Mouse (Mus musculus) liver, embryonic 16.5 days (tissue): ENCODE data around the gene Lat2. TPM values are rescaled to one million over a fixed set of nuclear protein-coding genes. Genes with fewer than 3 reads are reported as not detected.

Experiments
- ATAC-seq: fragments of 200-750 bp; cut with Nextera tagmentation; 2 replicates; pipeline ENCODE4 v1.8.0; 2017; ENCODE audit warnings: low read depth, mild to moderate bottlenecking, moderate number of reproducible peaks, moderate library complexity
- H3K27ac ChIP-seq: fragments of 300-500 bp; sonication (generic); 2 replicates; pipeline ENCODE4 v1.5.1; 2014; ENCODE audit warnings: mild to moderate bottlenecking, low read length
- H3K27me3 ChIP-seq: fragments of 300-500 bp; sonication (generic); 2 replicates; pipeline ENCODE4 v1.6.1; 2014; ENCODE audit warnings: low read depth, low read length, mixed read lengths; ENCODE audit not compliant: control insufficient read depth, insufficient read depth
- H3K36me3 ChIP-seq: fragments of 300-500 bp; sonication (generic); 2 replicates; pipeline ENCODE4 v1.6.1; 2014; ENCODE audit warnings: mild to moderate bottlenecking; ENCODE audit not compliant: control insufficient read depth, insufficient read depth
- H3K4me1 ChIP-seq: fragments of 300-500 bp; sonication (generic); 2 replicates; pipeline ENCODE4 v1.6.1; 2014; ENCODE audit warnings: low read depth, low read length, mixed read lengths; ENCODE audit not compliant: control insufficient read depth
- H3K4me2 ChIP-seq: fragments of 300-500 bp; sonication (generic); 2 replicates; pipeline ENCODE4 v1.6.1; 2014; ENCODE audit warnings: low read depth, low read length, mixed read lengths
- H3K4me3 ChIP-seq: fragments of 300-500 bp; sonication (generic); 2 replicates; pipeline ENCODE4 v1.5.1; 2014; ENCODE audit warnings: low read depth, mild to moderate bottlenecking, low read length
- H3K9ac ChIP-seq: fragments of 300-500 bp; sonication (generic); 2 replicates; pipeline ENCODE4 v1.6.1; 2014; ENCODE audit warnings: low read depth, low read length
- H3K9me3 ChIP-seq: fragments of 300-500 bp; sonication (generic); replicated peaks from 2 replicates; pipeline ENCODE4 v1.6.1; 2016; ENCODE audit warnings: low read length; ENCODE audit not compliant: control insufficient read depth
- WGBS: fragments of 180-500 bp; shearing (Covaris S2); extraction: QIAGEN DNeasy Blood & Tissue Kit; methylation state at CpG from one replicate; pipeline ENCODE4 v1.1.7; 2014; ENCODE audit not compliant: insufficient replicate concordance; 5-methylcytosine and 5-hydroxymethylcytosine counted together
- polyA plus RNA-seq: library from polyadenylated mRNA; unstranded; fragments of >200 nt; fragmentation: Nextera tagmentation; extraction: Ambion mirVana; gene quantifications from 2 replicates; pipeline ENCODE4 v1.2.1, GENCODE M21; 2015

The Lat2 gene
- polyA plus RNA-seq, 1 experiment from 2014 or later: 1.7 TPM

DNA sequence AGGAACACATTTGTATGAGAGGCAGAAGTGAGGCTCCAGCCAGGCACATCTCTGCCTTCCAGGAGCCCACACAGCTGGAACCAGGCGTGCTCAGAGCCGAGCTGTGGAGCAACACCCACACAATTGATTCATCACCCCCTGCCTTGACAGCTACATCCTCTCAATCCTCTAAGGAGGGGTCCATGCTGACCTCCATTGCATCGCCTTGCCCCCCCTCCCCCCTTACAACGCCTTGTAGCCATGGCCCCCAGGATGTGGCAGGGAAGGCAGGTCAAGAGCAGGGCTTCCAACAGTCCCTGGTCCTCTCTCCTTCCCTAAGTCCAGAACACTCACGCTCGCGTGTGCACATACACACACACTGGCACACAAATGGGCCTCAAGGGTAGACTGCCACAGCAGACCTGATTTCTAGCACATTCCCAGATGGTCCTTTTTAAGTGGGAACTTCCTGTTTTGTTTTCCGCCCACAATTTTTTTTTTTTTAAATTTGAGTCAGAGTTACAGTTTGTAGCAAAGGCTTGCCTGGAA is 45.8 kb downstream of the Lat2 start:
- no peaks in the 10 kb centered on the region for H3K27me3 ChIP-seq
- no peak overlapping the region for H3K4me3 ChIP-seq
- whole genome bisulfite sequencing: 41% methylated on average over 8 of the region's 8 CpGs
- H3K27ac ChIP-seq: no peak overlapping the region
- no peak overlapping the region for H3K4me2 ChIP-seq
- no peaks in the 10 kb centered on the region for H3K9me3 ChIP-seq
- no peak for ATAC-seq
- no peak overlapping the region for H3K9ac ChIP-seq
- no peaks in the 10 kb centered on the region for H3K36me3 ChIP-seq
- H3K4me1 ChIP-seq: peaks cover 13% of the 10 kb centered on the region

- Histone ChIP-seq H3K9ac (no peak overlapping the region), H3K4me2 (no peak overlapping the region), H3K27me3 (no peaks in the 10 kb centered on the region), H3K4me1 (peaks cover 13% of the 10 kb centered on the region), H3K4me3 (no peak overlapping the region), H3K36me3 (no peaks in the 10 kb centered on the region), H3K9me3 (no peaks in the 10 kb centered on the region), H3K27ac (no peak overlapping the region)
- 52% methylated on average over 3 of the region's 3 CpGs for WGBS
- ATAC-seq: no peak
These were observed 46.8 kb downstream of the Lat2 start for GRCm38 (mm10) chr5:134568030-134568429.

GRCm38 (mm10) chr5:134567445-134567844 is 47.4 kb downstream of the Lat2 start:
- WGBS: 68% methylated on average over 4 of the region's 4 CpGs
- Histone ChIP-seq H3K27me3 (no peaks in the 10 kb centered on the region), H3K4me2 (no peak overlapping the region), H3K4me1 (peaks cover 7% of the 10 kb centered on the region), H3K9ac (no peak overlapping the region), H3K4me3 (no peak overlapping the region), H3K36me3 (no peaks in the 10 kb centered on the region), H3K9me3 (no peaks in the 10 kb centered on the region), H3K27ac (no peak overlapping the region)
- no peak for ATAC-seq

DNA sequence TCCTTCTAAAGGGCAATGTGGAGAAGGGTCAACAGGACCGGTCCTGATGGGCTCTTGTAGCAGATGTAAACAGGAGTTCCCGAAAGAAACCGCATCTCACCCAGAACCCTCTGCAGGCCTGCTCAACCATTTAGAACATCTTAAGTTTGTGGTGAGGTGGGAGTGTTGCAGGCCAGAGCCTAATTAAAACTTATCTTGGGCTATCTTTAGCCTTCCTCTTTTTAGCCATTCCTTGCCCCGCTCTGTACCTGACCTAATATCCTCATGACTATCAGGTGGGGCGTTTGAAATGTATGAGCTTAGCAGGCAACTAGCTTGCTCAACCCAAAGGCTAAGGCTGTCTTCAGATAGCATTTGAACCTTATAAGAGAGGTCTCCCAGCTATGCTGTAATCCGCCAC is 49.1 kb downstream of the Lat2 start:
- no peak for ATAC-seq
- H3K36me3 ChIP-seq: no peaks in the 10 kb centered on the region
- no peaks in the 10 kb centered on the region for H3K4me1 ChIP-seq
- H3K27me3 ChIP-seq: no peaks in the 10 kb centered on the region
- H3K9me3 ChIP-seq: no peaks in the 10 kb centered on the region
- H3K4me3 ChIP-seq: no peak overlapping the region
- H3K4me2 ChIP-seq: no peak overlapping the region
- no peak overlapping the region for H3K9ac ChIP-seq
- WGBS: 65% methylated on average over 6 of the region's 6 CpGs
- H3K27ac ChIP-seq: no peak overlapping the region

GRCm38 (mm10) chr5:134564272-134564671 is 50.6 kb downstream of the Lat2 start:
- no peak overlapping the region for H3K9ac ChIP-seq
- no peak overlapping the region for H3K4me2 ChIP-seq
- WGBS: 89% methylated on average over 2 of the region's 2 CpGs
- H3K27ac ChIP-seq: no peak overlapping the region
- no peaks in the 10 kb centered on the region for H3K4me1 ChIP-seq
- no peak for ATAC-seq
- no peaks in the 10 kb centered on the region for H3K27me3 ChIP-seq
- H3K4me3 ChIP-seq: no peak overlapping the region
- no peaks in the 10 kb centered on the region for H3K9me3 ChIP-seq
- no peaks in the 10 kb centered on the region for H3K36me3 ChIP-seq

- Histone ChIP-seq H3K4me1 (no peaks in the 10 kb centered on the region), H3K4me3 (no peak overlapping the region), H3K36me3 (no peaks in the 10 kb centered on the region), H3K9me3 (no peaks in the 10 kb centered on the region), H3K9ac (no peak overlapping the region), H3K27me3 (no peaks in the 10 kb centered on the region), H3K27ac (no peak overlapping the region), H3K4me2 (no peak overlapping the region)
- no peak for ATAC-seq
- WGBS: 71% methylated on average over 16 of the region's 16 CpGs
These were observed 54.2 kb downstream of the Lat2 start for GRCm38 (mm10) chr5:134560450-134561171.

DNA sequence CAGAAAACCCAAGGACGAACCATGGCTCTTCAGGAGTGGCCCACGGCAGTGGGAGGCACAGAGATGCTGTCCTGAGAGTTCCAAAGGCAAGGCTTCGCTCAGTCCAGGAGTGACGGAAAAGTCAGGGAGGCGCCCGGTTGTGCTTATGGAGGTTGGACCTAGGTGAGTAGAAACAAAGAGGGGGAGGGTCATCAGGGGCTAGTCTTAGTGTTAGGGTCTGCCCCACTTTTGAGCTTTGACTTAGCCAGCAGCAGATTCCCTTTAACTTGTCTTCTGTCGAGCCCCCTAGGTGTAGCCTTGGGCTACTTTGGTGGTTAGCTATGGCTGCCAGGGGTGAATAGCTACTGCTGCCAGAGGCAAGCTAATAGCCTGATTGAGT is 54.8 kb downstream of the Lat2 start, which contains the start of gene Syna:
Gene Syna, minus strand, starts transcription at position 101 of the 379 bp plus-strand sequence.
- Histone ChIP-seq H3K4me1 (peaks cover 4% of the 10 kb centered on the region; the same call in 1 of the 2 replicates), H3K9ac (no peak within 1 kb of the TSS), H3K9me3 (no peaks in the 10 kb centered on the region), H3K27me3 (no peaks in the 10 kb centered on the region), H3K4me2 (no peak within 1 kb of the TSS), H3K36me3 (no peaks in the 10 kb centered on the region), H3K27ac (no peak within 1 kb of the TSS), H3K4me3 (no peak within 1 kb of the TSS)
- 76% methylated on average over 7 of the region's 7 CpGs for WGBS
- ATAC-seq: no peak

DNA sequence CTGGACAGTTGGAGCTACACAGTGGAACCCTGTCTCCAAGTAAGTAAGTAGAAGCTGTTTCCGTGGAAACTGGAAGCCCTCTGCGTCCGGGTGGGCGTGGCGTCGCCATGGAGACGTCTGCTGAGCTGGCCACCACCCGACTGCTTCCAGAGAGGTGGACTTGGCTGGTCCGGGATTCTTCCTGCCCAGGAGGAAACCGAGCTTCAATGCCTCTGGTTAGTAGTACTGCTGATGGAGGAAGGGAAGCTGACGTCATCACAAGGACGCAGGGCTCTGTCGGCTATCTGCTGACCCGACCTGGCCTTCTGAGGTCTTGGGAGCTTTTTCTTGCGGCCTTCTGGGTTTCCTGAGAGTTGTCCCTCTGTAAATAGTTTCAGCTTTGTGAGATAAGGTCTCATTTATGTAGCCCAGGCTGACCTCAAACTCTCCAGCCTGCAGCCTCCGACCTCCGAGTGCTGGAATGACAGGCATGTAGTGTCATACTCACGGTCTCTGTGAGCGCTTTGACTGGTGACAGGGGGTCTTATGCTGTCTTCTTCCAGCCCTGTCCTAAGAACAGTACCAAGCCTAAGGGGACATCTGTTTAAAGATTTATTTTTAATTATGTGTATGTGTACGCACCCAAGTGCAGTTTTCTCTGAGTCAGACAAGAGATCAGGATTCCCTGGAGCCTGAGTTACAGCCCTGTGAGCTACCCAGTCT is 59.2 kb downstream of the Lat2 start:
- Histone ChIP-seq H3K27me3 (peaks cover 9% of the 10 kb centered on the region), H3K4me3 (no peak overlapping the region), H3K9ac (no peak overlapping the region), H3K4me1 (peaks cover 14% of the 10 kb centered on the region; the same call in 1 of the 2 replicates), H3K4me2 (no peak overlapping the region), H3K36me3 (no peaks in the 10 kb centered on the region), H3K27ac (no peak overlapping the region), H3K9me3 (no peaks in the 10 kb centered on the region)
- 18% methylated on average over 20 of the region's 20 CpGs for WGBS
- no peak for ATAC-seq

GRCm38 (mm10) chr5:134553951-134554546 is 60.8 kb downstream of the Lat2 start:
- Histone ChIP-seq H3K9ac (no peak overlapping the region), H3K36me3 (no peaks in the 10 kb centered on the region), H3K4me1 (peaks cover 14% of the 10 kb centered on the region; the same call in 1 of the 2 replicates), H3K9me3 (no peaks in the 10 kb centered on the region), H3K4me2 (no peak overlapping the region), H3K27ac (no peak overlapping the region), H3K4me3 (no peak overlapping the region), H3K27me3 (peaks cover 9% of the 10 kb centered on the region)
- WGBS: 59% methylated on average over 5 of the region's 5 CpGs
- ATAC-seq: no peak
